30 mouse cellular contexts compared by ENCODE assay signal in the genomic region with DNA sequence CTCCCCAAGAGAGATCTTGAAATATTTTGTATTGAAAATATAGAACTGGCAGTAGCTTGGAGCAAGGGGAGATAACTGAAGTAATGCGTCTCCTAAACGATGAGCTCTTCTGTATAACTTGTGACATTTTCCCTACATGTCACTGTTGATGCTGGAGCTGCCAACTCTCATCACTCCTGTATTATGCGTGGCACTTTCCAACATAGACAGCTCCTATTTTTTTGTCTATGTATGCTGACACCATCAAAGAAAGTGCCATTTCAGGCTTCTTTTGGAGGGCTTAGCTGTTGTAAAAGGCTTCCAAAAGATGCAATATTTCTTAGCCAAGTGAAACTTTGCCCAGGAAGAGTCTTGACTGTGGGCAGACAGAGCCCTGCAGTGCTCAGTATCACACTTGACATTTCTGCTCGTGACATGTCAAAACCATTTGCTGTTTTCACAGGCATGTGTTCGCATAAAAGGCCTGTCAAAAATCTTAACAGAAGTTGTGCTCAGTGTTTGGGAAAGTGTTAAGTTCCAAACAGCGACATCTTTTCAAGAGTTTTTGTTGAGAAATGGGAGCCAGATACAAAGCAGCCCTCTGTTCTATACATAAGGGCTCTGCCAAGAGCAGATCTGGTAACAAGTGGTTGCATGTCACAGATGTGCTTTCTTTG. TPM values are rescaled to one million over a fixed set of nuclear protein-coding genes. Genes with fewer than 3 reads are reported as not detected.
DNase-seq lines count a peak whose midpoint lies in the region; ATAC-seq and TF ChIP-seq lines count a peak whose summit lies in the region.
"Had no signal": no experiment of that assay in that cellular context is flagged by ENCODE, and none has a peak within 500 bp of the region (broad histone marks: within the 10 kb centered on the region; RNA-seq: fewer than 3 reads in every experiment).

No protein-coding gene starts in this region.

- DNase-seq in forebrain, embryonic 14.5 days (ENCODE audit: low spot score) = peak; percentile 70
- peak; percentile 14 for DNase-seq in layer of hippocampus, adult 9-11 months
- no peak for DNase-seq in layer of hippocampus, adult 8-10 months (ENCODE audit: low spot score in 2 of 2)
- peak; percentile 78 for DNase-seq in brain, embryonic 14.5 days (ENCODE audit: low read depth)
- DNase-seq in forelimb bud, embryonic 11.5 days (ENCODE audit: low read depth, low spot score) = peak; percentile 43
- no peak for DNase-seq in urinary bladder, postnatal 4 days (ENCODE audit: low spot score in 2 of 2)
- DNase-seq: adrenal gland, postnatal 25 days; cerebellum, adult 2 months; gastrocnemius, postnatal 25 days; heart, adult 2 months; heart, postnatal 4 days; kidney, adult 8-10 months; kidney, postnatal 14 days; liver, postnatal 0 days; lung, postnatal 10 days; thymus, postnatal 36 days had no signal

- H3K36me3 ChIP-seq in forebrain, embryonic 14.5 days (ENCODE audit: control insufficient read depth, insufficient read depth, low read length) = no peaks in the 10 kb centered on the region
- H3K36me3 ChIP-seq in forebrain, embryonic 12.5 days (replicated peaks) = no peaks in the 10 kb centered on the region
- H3K36me3 ChIP-seq: embryonic facial prominence, embryonic 13.5 days; heart, embryonic 15.5 days; midbrain, embryonic 12.5 days; neural tube, embryonic 15.5 days had no signal

- no peak overlapping the region for H3K27ac ChIP-seq in forebrain, embryonic 14.5 days (ENCODE audit: low read depth, low read length)
- no peak overlapping the region for H3K27ac ChIP-seq in forebrain, embryonic 12.5 days
- H3K27ac ChIP-seq: embryonic facial prominence, embryonic 13.5 days; heart, adult 2 months; heart, embryonic 15.5 days; layer of hippocampus, adult 2 months; midbrain, embryonic 12.5 days; neural tube, embryonic 15.5 days; stomach, postnatal 0 days had no signal

- no peaks in the 10 kb centered on the region for H3K27me3 ChIP-seq in forebrain, embryonic 14.5 days (replicated peaks; ENCODE audit: control insufficient read depth, insufficient read depth, low read length)
- no peaks in the 10 kb centered on the region for H3K27me3 ChIP-seq in forebrain, embryonic 12.5 days
- H3K27me3 ChIP-seq: CH12.LX; embryonic facial prominence, embryonic 13.5 days; heart, embryonic 15.5 days; midbrain, embryonic 12.5 days; neural tube, embryonic 15.5 days had no signal

- no peak for TF ChIP-seq POLR2A in brain, embryonic 14.5 days (IDR thresholded peaks at IDR 0.05; ENCODE audit: borderline replicate concordance, extremely low read depth, insufficient read depth, insufficient read length, poor library complexity, severe bottlenecking)

- 42% methylated on average over 6 of the region's 6 CpGs for WGBS in forebrain, embryonic 14.5 days
- WGBS in forebrain, embryonic 12.5 days = 57% methylated on average over 6 of the region's 6 CpGs

- no peaks in the 10 kb centered on the region for H3K9me3 ChIP-seq in forebrain, embryonic 14.5 days (replicated peaks; ENCODE audit: control insufficient read depth, low read length)
- H3K9me3 ChIP-seq in forebrain, embryonic 12.5 days = no peaks in the 10 kb centered on the region
- H3K9me3 ChIP-seq: embryonic facial prominence, embryonic 13.5 days; heart, embryonic 15.5 days; midbrain, embryonic 12.5 days; neural tube, embryonic 15.5 days had no signal

- H3K9ac ChIP-seq in forebrain, embryonic 14.5 days (ENCODE audit: low read length) = no peak overlapping the region
- H3K9ac ChIP-seq in forebrain, embryonic 12.5 days = no peak overlapping the region
- H3K9ac ChIP-seq: embryonic facial prominence, embryonic 13.5 days; heart, embryonic 15.5 days; liver, postnatal 0 days; midbrain, embryonic 12.5 days; neural tube, embryonic 15.5 days had no signal

- peaks cover 5% of the 10 kb centered on the region; the same call in 1 of the 2 replicates for H3K4me1 ChIP-seq in forebrain, embryonic 14.5 days (ENCODE audit: control insufficient read depth, insufficient read depth, low read length)
- H3K4me1 ChIP-seq in forebrain, embryonic 12.5 days = no peaks in the 10 kb centered on the region
- H3K4me1 ChIP-seq: heart, embryonic 15.5 days; midbrain, embryonic 12.5 days; neural tube, embryonic 15.5 days had no signal

- no peak overlapping the region for H3K4me3 ChIP-seq in forebrain, embryonic 14.5 days (ENCODE audit: low read depth, low read length)
- H3K4me3 ChIP-seq in forebrain, embryonic 12.5 days (replicated peaks) = no peak overlapping the region
- H3K4me3 ChIP-seq: embryonic facial prominence, embryonic 13.5 days; heart, adult 2 months; heart, embryonic 15.5 days; layer of hippocampus, adult 2 months; midbrain, embryonic 12.5 days; neural tube, embryonic 15.5 days had no signal

- no peak overlapping the region for H3K4me2 ChIP-seq in forebrain, embryonic 14.5 days (ENCODE audit: low read length)
- H3K4me2 ChIP-seq in forebrain, embryonic 12.5 days = no peak overlapping the region
- H3K4me2 ChIP-seq: embryonic facial prominence, embryonic 13.5 days; heart, embryonic 15.5 days; midbrain, embryonic 12.5 days; neural tube, embryonic 15.5 days had no signal

- TF ChIP-seq CTCF in brain, embryonic 14.5 days (IDR thresholded peaks at IDR 0.05; ENCODE audit: borderline replicate concordance, extremely low read depth, insufficient read depth, insufficient read length) = no peak

- peak; percentile 83; the same call in 1 of the 2 replicates for ATAC-seq in forebrain, embryonic 14.5 days
- no peak for ATAC-seq in forebrain, embryonic 12.5 days (ENCODE audit: low FRiP score)
- ATAC-seq: liver, postnatal 0 days had no signal

RNA-seq across cellular contexts. Expression of a gene that starts 53.6 kb away (rescaled TPM):
- not detected in 2 replicates for polyA plus RNA-seq in forebrain, embryonic 14.5 days (2014; fragmentation: Nextera tagmentation; extraction: Ambion mirVana)
- not detected in 2 replicates for polyA plus RNA-seq in forebrain, embryonic 12.5 days (2016; fragmentation: Nextera tagmentation; extraction: Ambion mirVana)
- not detected for total RNA-seq in layer of hippocampus, adult 8-10 months (2022)
- 0.05 TPM in 1 of 2 replicates, not detected in the other for polyA plus RNA-seq in brain, embryonic 14.5 days (2012; rRNA removed)
- total RNA-seq: adrenal gland, postnatal 25 days; gastrocnemius, postnatal 25 days; heart, adult 2 months; heart, postnatal 4 days; layer of hippocampus, adult 2 months; left cerebral cortex, adult 18-20 months; left cerebral cortex, postnatal 36 days; liver, adult 2 months; megakaryocyte progenitor cell, adult 5-6 weeks; MEL had no signal
- polyA plus RNA-seq: cerebellum, adult 2 months; embryonic facial prominence, embryonic 13.5 days; heart, adult 2 months; heart, embryonic 15.5 days; intestine, embryonic 14.5 days; liver, adult 2 months; liver, postnatal 0 days; midbrain, embryonic 12.5 days; neural tube, embryonic 15.5 days; stomach, postnatal 0 days had no signal

Comparison
In these comparisons a context has a peak if more than half of its experiments do, and no peak if none do; other contexts are left out.
1. DNase-seq: peak in forebrain, embryonic 14.5 days (single experiment), layer of hippocampus, adult 9-11 months (single experiment), brain, embryonic 14.5 days (single experiment) and forelimb bud, embryonic 11.5 days (single experiment); none in layer of hippocampus, adult 8-10 months (0 of 2) and urinary bladder, postnatal 4 days (0 of 2).